Mouse (Mus musculus): ENCODE measurements around the gene Taok3.

Taok3 gene

GRCm38 (mm10) chr5:117147187-117148095 is 27.5 kb downstream of the Taok3 start:
- no peak for DNase-seq

GRCm38 (mm10) chr5:117149054-117149942 is 29.4 kb downstream of the Taok3 start:
- no peak for DNase-seq

GRCm38 (mm10) chr5:117150068-117150467 is 30.1 kb downstream of the Taok3 start:
- DNase-seq, result no peak

GRCm38 (mm10) chr5:117152944-117153343 is 33.0 kb downstream of the Taok3 start:
- DNase-seq, result no peak

GRCm38 (mm10) chr5:117153527-117154091 is 33.7 kb downstream of the Taok3 start:
- DNase-seq, result no peak

- no peak for DNase-seq
These were observed 38.5 kb downstream of the Taok3 start for GRCm38 (mm10) chr5:117158335-117159018.

GRCm38 (mm10) chr5:117159326-117159725 is 39.4 kb downstream of the Taok3 start:
- DNase-seq, result no peak

GRCm38 (mm10) chr5:117159805-117160291 is 39.9 kb downstream of the Taok3 start:
- DNase-seq, result no peak

GRCm38 (mm10) chr5:117160499-117160898 is 40.6 kb downstream of the Taok3 start:
- DNase-seq, result no peak

GRCm38 (mm10) chr5:117163790-117164189 is 43.9 kb downstream of the Taok3 start:
- DNase-seq, result no peak

GRCm38 (mm10) chr5:117164516-117164915 is 44.6 kb downstream of the Taok3 start:
- no peak for DNase-seq

- no peak for DNase-seq
These were observed 45.0 kb downstream of the Taok3 start for GRCm38 (mm10) chr5:117164923-117165322.

GRCm38 (mm10) chr5:117165946-117166345 is 46.0 kb downstream of the Taok3 start:
- no peak for DNase-seq

- DNase-seq, result no peak
These were observed 47.0 kb downstream of the Taok3 start for GRCm38 (mm10) chr5:117166811-117167365.

- no peak for DNase-seq
These were observed 48.6 kb downstream of the Taok3 start for GRCm38 (mm10) chr5:117168351-117169100.

GRCm38 (mm10) chr5:117174057-117174456 is 54.1 kb downstream of the Taok3 start:
- DNase-seq, result no peak

GRCm38 (mm10) chr5:117175896-117176295 is 56.0 kb downstream of the Taok3 start:
- DNase-seq, result no peak

- DNase-seq, result no peak
These were observed 58.1 kb downstream of the Taok3 start for GRCm38 (mm10) chr5:117178079-117178478.

GRCm38 (mm10) chr5:117178486-117178885 is 58.6 kb downstream of the Taok3 start:
- DNase-seq, result no peak

- no peak for DNase-seq
These were observed 62.0 kb downstream of the Taok3 start for GRCm38 (mm10) chr5:117181921-117182320.

GRCm38 (mm10) chr5:117182411-117182810 is 62.5 kb downstream of the Taok3 start:
- DNase-seq, result no peak
